Mouse (Mus musculus) adrenal gland, adult 2 months (tissue): ENCODE measurements around the gene Gm16253. TPM values are rescaled to one million over a fixed set of nuclear protein-coding genes. Genes with fewer than 3 reads are reported as not detected.
"Not testable (repeated sequence)": the region's sequence is repeated elsewhere in the genome, so short reads cannot be mapped to it uniquely, and the experiment has no call there.

ENCODE experiments used
- DNase-seq: peaks from one replicate; pipeline ENCODE4 v3.0.0; 2021
- polyA plus RNA-seq: library from polyadenylated mRNA; depleted of rRNA; stranded (reverse); fragments of >200 nt; gene quantifications from 2 replicates; pipeline ENCODE4 v1.2.3, GENCODE M21; 2012; rRNA removed
- total RNA-seq, 2 experiments: library from RNA; stranded (reverse); gene quantifications; 2 replicates each; pipeline ENCODE4 v1.2.3; 2021

Gene Gm16253
- total and polyA plus RNA-seq, 3 experiments = not detected

DNA sequence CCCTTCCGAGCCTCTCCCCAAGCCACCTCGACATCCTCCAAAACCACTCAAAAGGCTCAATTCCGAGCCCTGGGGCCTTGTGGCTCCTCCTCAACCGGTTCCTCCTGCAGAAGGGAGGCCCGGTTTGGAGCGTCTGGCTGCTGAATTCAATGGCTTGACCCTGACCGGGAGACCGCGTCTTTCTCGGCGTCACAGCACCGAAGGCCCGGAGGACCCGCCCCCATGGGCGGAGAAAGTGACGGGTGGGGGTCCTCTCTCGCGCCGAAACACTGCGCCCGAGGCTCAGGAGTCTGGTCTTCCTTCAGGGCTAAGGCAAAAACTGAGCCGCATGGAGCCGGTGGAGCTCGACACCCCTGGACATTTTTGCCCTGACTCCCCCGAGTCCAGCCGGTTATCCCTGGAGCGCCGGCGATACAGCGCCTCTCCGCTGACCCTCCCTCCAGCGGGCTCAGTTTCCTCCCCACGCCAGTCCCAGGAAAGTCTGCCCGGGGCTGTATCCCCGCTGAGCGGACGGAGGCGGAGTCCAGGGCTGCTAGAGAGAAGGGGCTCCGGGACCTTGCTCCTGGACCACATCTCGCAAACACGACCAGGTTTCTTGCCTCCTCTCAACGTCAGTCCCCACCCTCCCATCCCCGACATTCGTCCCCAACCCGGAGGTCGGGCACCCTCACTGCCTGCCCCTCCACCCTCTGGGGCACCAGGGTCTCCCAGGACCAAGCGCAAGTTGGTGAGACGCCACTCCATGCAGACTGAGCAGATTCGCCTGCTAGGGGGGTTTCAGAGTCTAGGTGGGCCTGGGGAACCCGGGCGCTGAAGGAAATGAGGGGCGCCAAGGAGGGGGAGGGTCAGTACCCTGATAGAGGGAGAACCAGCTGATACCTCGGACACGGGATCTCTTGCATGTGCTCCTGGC, 21.6 kb downstream of the Gm16253 start:
- peak; percentile 89 for DNase-seq

DNA sequence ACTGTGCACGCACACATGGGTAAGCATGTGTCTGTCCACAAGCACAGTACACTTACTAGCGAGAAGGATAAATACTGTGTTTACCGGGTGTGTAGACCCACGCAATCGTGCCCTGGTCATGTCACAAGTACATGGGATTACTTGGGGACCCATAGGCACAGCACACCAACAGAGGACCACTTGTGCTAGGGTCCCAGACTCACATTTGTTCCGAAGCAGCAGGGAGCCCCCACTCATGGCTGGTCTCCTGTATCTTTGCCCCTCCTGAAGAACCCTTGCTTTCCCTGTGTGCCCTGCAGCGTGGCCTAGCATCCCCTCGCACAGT, 22.2 kb downstream of the Gm16253 start:
- no peak for DNase-seq

DNA sequence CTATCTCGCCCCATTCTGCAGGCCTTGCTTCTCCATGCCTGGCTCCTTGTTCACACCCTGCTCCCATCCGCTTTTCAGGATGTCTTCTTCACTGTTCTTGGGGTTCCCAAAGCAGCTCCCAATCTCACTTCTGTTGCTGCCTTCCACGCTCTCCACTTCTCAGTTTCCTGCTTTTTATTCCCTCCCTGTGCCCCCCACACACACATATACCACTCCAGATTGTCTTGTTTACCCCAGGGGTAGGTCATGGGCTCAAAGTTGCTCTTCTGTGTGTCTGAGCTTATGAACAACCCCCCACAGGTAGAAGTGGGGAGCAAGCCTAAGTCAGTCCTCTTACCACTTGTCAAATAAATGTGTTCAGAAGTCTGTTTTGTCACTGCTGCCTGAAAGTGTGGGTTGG, 22.6 kb downstream of the Gm16253 start:
- no peak for DNase-seq

DNA sequence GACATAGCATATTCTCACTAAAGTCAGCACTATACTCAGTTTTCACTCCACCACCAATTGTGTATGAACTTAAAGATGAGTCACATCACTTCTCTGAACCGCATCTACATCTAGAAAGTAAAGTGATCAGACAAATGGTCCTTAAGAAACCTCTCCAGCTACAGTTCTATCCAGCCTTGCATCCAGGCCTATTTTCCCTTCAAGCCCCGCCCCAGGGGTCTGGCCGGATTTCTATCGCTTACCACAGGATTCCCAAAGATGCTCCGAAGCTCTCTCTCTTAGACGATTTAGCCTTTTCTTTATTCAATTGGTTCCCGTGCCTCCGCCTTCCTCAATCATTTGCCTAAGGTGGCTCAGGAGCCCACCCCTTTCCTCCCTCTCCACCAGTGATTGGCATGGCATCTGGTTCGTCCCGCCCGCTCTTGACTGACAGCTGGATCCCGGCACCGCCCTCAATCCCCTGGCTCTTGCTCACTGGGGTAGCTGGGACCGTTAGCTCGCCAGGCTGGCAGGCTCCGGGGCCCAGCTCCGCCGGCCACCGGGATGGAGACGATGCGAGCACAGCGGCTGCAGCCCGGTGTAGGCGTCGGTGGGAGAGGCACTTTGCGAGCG, 24.0 kb downstream of the Gm16253 start, which contains the start of gene Lix1l:
Gene Lix1l (plus strand): TSS at position 511 of the 612 bp plus-strand sequence.
- peak; percentile 98 for DNase-seq

DNA sequence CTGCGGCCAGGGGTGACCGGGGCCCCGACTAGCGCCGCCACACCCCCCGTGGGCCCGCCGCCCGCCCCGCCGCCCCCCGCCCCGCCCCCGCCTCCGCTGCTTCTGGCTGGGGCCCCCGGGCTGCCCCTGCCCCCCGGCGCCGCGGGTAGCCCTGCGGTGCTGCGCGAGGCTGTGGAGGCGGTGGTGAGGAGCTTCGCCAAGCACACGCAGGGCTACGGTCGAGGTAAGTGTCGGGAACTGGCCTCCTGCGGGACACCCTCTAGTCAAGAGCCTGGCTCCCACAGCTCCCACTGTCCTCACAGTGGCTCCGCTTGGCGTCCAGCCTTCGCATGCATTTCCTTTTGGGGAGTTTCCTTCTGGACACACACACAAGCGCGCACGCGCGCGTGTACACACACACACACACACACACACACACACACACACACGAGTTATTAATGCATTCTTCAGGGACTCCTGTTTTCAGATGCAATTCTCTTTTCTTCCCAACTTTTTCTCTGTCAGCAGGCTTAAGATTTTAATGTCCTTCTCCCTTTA, 24.5 kb downstream of the Gm16253 start:
- peak; percentile 88 for DNase-seq

DNA sequence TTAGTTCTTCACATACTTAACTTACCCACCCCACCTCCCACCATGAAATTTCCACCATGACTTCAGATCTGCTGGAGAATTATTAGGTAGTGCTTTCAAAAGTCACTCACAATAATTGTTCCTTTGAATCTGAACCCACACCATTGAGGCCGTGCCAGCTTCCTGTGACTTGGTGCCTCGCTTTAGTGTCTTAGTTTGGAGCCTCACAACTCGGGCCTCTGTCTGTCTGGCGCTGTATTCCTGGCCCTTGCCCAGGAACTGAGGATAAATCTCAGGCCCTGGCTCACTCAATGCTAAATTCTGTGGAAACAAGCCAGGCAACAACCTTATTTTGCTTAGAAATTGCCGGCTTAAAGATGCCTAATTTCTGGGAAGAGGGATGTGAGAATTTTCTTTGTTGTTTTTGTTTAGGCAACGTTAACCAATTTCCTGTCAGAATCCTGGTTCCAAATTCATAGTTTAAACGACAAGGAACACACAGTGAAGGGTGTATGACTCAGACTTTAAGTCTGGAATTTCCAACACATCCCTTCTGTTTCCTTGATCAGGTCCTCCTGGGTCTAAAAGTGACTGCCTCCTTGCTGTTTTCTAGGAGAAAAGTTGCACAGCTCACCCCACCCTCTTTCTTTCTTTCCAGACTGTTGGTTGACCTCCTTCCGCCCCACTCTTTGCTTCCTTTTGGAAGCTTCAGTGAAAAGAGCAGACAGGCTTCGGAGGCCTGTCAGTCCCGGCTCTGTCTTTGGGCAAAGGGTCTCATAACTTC, 25.3 kb downstream of the Gm16253 start:
- peak; percentile 74 for DNase-seq

DNA sequence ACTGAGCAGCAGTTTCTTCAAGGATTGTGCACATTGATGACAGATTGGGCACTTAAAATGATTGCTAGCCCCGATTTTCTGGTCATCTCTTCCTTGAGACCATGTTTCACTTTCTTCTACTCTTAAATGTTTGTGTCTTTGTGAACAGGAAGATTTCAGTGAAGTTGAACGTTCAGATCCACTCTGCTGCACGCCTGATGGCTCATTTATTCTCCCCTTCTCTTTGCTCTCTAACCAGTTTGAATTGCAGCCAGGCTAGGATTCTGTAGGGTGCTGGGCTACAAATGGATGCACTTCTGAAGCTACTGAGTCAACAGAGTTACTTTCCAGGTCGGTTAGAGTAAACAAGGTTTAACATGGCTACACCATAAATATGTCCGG, 25.9 kb downstream of the Gm16253 start:
- DNase-seq = no peak

DNA sequence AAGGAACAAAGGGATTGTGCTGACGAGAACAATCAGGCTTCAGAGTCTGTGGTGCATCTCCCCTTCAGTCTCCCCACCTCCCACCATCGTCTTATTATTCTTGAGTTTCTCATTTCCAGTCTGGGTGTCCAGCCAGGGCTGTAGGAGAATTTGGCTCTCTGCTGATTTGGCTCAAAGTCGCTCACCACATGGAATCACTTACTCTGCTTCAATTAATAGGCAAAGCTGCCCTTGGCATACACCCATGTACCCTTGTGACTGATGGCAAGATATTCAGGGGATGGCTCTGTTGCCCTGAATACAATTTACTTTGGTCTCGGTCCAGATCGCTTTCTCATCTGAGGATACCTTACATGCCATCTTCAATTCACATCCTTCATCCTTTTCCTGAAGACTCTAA, 26.5 kb downstream of the Gm16253 start:
- peak; percentile 48 for DNase-seq

DNA sequence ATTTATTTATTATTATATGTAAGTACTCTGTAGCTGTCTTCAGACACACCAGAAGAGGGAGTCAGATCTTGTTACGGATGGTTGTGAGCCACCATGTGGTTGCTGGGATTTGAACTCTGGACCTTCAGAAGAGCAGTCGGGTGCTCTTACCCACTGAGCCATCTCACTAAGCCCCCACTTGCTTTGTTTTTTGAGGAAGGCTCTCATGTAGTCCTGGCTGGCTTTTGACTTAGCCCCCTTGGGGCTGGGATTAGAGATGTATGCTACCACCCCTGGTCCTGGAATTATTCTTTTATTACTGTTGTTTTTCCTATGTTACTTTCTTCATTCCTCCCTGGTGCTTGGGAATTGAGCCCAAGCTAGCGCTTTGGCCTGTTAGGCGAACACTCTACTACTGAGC, 29.2 kb downstream of the Gm16253 start:
- DNase-seq = not testable (repeated sequence)

DNA sequence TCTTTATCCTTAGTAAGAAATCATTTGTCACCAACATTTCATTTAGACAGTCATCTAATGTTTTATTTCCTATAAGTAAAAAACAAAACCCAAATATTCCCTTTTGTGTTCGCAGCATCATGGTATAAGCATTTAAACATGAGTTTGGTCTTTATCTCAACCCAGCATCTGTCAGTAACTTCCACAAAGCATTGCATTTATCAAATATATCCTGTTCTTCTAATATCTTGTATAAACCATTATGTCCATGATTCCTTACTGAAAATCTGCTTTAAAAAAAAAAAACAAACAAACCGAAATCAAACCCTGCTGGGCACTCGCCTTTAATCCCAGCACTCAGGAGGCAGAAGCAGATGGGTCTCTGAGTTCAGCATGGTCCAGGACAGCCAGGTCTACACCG, 29.8 kb downstream of the Gm16253 start:
- DNase-seq = no peak

DNA sequence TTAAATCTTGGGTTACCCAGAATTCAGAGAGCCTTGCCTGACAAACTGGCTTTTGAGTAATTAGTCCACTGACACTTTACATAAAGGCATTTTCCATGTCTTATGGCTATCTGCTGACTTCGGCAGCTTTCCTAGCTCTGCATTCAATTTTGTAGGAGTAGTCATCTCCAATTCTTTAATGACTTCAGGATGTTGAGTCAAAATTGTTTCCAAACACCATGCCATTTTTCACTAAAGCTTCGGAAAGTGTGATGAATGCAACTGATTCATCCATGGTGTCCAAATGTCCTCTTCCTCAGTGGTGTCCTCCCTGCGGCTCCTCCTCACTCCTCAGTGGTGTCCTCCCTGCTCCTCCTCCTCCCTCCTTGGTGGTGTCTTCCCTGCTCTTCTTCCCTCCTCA, 41.2 kb downstream of the Gm16253 start:
- DNase-seq = no peak

DNA sequence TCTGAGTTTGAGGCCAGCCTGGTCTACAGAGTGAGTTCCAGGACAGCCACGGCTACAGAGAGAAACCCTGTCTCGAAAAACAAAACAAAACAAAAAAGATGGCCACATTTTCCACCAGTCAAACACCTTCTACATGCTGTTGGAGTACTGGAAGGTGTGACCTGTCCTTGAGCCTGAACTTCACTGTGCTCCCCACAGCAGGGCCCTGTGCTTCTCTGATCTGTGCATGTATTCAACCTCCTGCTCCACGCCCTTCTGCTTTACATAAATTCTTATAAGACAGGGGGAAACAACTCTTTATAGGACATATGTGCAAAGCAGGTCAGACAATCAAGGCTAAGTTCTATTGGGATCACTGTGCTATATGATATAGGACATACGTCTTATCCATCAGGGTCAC, 46.4 kb downstream of the Gm16253 start:
- no peak for DNase-seq

DNA sequence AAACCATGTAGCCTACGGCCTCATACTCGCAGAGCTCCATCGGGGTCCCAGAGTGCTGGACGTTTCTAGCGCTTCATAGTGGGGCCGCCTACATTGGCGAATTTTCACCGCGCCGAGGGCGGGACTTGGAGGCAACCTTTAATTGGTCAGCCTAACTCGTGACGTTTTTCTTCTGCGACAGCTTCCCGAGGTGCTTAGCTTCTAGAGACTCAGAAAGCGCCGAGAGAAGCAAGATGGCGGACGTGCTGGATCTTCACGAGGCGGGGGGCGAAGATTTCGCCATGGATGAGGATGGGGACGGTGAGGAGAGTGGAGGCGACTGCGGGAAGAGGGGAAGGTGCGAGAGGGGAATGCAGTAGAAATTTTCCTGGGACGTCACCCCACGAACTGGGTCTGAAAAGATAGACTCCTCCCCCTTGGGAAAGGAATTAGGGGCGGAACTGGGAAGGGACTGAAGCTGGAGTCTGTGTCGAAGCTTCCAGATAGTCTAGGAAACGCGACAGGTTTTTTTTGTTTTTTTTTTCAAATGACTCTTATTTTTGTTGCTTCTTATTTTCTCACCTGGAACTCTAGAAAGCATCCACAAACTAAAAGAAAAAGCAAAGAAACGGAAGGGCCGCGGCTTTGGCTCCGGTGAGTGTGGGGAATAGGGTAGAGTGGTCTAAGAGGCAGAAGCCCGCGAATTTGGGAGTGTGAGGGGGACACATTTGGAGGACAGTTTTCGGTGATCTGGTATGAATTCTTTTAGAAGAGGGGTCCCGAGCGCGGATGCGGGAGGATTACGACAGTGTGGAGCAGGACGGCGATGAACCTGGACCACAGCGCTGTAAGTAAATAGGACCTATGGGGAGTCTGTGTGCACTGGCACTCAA, 53.2 kb downstream of the Gm16253 start, which contains the start of gene Rbm8a:
Gene Rbm8a (plus strand): TSS at position 205 of the 872 bp plus-strand sequence.
- peak; percentile 96 for DNase-seq

Other genes starting within 250 kb of the Gm16253 start
- not detected for gene BC107364, start 124.7 kb upstream of the Gm16253 start, total RNA-seq
- gene BC107364, start 124.7 kb upstream of the Gm16253 start, polyA plus RNA-seq = not detected in 2 replicates
- under 1 TPM in 1 of 2 experiments, not detected in 1; 0.23 TPM for gene Hfe2, start 51.8 kb upstream of the Gm16253 start, total RNA-seq
- gene Hfe2, start 51.8 kb upstream of the Gm16253 start, polyA plus RNA-seq = 0.11 and 0.31 TPM in 2 replicates
- 100 to 1,000 TPM; 421 to 430 TPM for gene Txnip, start 19.0 kb upstream of the Gm16253 start, total RNA-seq
- gene Txnip, start 19.0 kb upstream of the Gm16253 start, polyA plus RNA-seq = 390 and 481 TPM in 2 replicates
- 10 to 100 TPM; 32.5 to 38.5 TPM for gene Polr3gl, start 17.2 kb downstream of the Gm16253 start, total RNA-seq
- gene Polr3gl, start 17.2 kb downstream of the Gm16253 start, polyA plus RNA-seq = 19.9 and 21.4 TPM in 2 replicates
- gene Ankrd34a, start 19.7 kb downstream of the Gm16253 start, total RNA-seq = 1 to 10 TPM in 1 of 2 experiments, under 1 TPM in 1; 0.75 to 2.3 TPM
- gene Ankrd34a, start 19.7 kb downstream of the Gm16253 start, polyA plus RNA-seq = 1.8 and 2.0 TPM in 2 replicates
- 10 to 100 TPM; 31.2 to 46.4 TPM for gene Lix1l, start 24.2 kb downstream of the Gm16253 start, total RNA-seq
- 17.6 and 21.1 TPM in 2 replicates for gene Lix1l, start 24.2 kb downstream of the Gm16253 start, polyA plus RNA-seq
- gene Rbm8a, start 52.9 kb downstream of the Gm16253 start, total RNA-seq = 10 to 100 TPM; 69.2 to 85.3 TPM
- 1.3 and 2.3 TPM in 2 replicates for gene Rbm8a, start 52.9 kb downstream of the Gm16253 start, polyA plus RNA-seq
- 10 to 100 TPM; 42.3 to 48.4 TPM for gene Pex11b, start 58.4 kb downstream of the Gm16253 start, total RNA-seq
- 31.8 and 32.6 TPM in 2 replicates for gene Pex11b, start 58.4 kb downstream of the Gm16253 start, polyA plus RNA-seq
- under 1 TPM; 0.21 to 0.35 TPM for gene Gm42957, start 58.5 kb downstream of the Gm16253 start, total RNA-seq
- 0.02 TPM in 1 of 2 replicates, not detected in the other for gene Gm42957, start 58.5 kb downstream of the Gm16253 start, polyA plus RNA-seq
- gene Itga10, start 68.6 kb downstream of the Gm16253 start, total RNA-seq = 1 to 10 TPM; 1.3 to 1.9 TPM
- 1.3 and 1.6 TPM in 2 replicates for gene Itga10, start 68.6 kb downstream of the Gm16253 start, polyA plus RNA-seq
- gene Ankrd35, start 93.1 kb downstream of the Gm16253 start, total RNA-seq = 1 to 10 TPM; 3.0 to 4.6 TPM
- 1.5 and 3.3 TPM in 2 replicates for gene Ankrd35, start 93.1 kb downstream of the Gm16253 start, polyA plus RNA-seq
- 10 to 100 TPM; 20.3 to 24.5 TPM for gene Pias3, start 119.4 kb downstream of the Gm16253 start, total RNA-seq
- 38.9 and 43.9 TPM in 2 replicates for gene Pias3, start 119.4 kb downstream of the Gm16253 start, polyA plus RNA-seq
- gene Nudt17, start 131.6 kb downstream of the Gm16253 start, total RNA-seq = 1 to 10 TPM in 1 of 2 experiments, under 1 TPM in 1; 0.95 to 1.1 TPM
- 2.3 and 2.5 TPM in 2 replicates for gene Nudt17, start 131.6 kb downstream of the Gm16253 start, polyA plus RNA-seq
- gene Polr3c, start 150.6 kb downstream of the Gm16253 start, total RNA-seq = 10 to 100 TPM; 28.9 to 32.8 TPM
- gene Polr3c, start 150.6 kb downstream of the Gm16253 start, polyA plus RNA-seq = 14.1 and 19.9 TPM in 2 replicates
- 10 to 100 TPM; 39.4 to 46.5 TPM for gene Rnf115, start 150.7 kb downstream of the Gm16253 start, total RNA-seq
- 9.9 and 12.5 TPM in 2 replicates for gene Rnf115, start 150.7 kb downstream of the Gm16253 start, polyA plus RNA-seq